Mouse (Mus musculus): ENCODE measurements at regions not wholly inside any gene's neighbourhood (a gene's known extent, or its start where the extent isn't known, plus 50 kb on each side); places are given as distances from the start of the nearest gene placed in this dataset.
"Not testable (repeated sequence)": the region's sequence is repeated elsewhere in the genome, so short reads cannot be mapped to it uniquely, and the experiment has no call there.

- DNase-seq = no peak
Observed at GRCm38 (mm10) chr13:60476366-60476765, 125.4 kb upstream of the Dapk1 start.

- DNase-seq = no peak
Observed at GRCm38 (mm10) chr13:60478301-60478700, 123.4 kb upstream of the Dapk1 start.

GRCm38 (mm10) chr13:60479043-60479861, 122.5 kb upstream of the Dapk1 start:
- DNase-seq = peak; percentile 56 to 74

GRCm38 (mm10) chr13:60479862-60480730, 121.7 kb upstream of the Dapk1 start:
- peak in 1 of 2 experiments; percentile 23 for DNase-seq

- peak; percentile 12 to 50 for DNase-seq
Observed at GRCm38 (mm10) chr13:60480731-60481431, 120.9 kb upstream of the Dapk1 start.

GRCm38 (mm10) chr13:60481451-60481850, 120.3 kb upstream of the Dapk1 start:
- not testable (repeated sequence) for DNase-seq

- DNase-seq = no peak
Observed at GRCm38 (mm10) chr13:60481946-60482345, 119.8 kb upstream of the Dapk1 start.

- DNase-seq = peak; percentile 88 to 92
Observed at GRCm38 (mm10) chr13:60486105-60486504, 115.6 kb upstream of the Dapk1 start.

GRCm38 (mm10) chr13:60486871-60487270, 114.9 kb upstream of the Dapk1 start:
- no peak for DNase-seq

- peak; percentile 67 to 70 for DNase-seq
Observed at GRCm38 (mm10) chr13:60488131-60488883, 113.4 kb upstream of the Dapk1 start.

- DNase-seq = no peak
Observed at GRCm38 (mm10) chr13:60488884-60489265, 112.9 kb upstream of the Dapk1 start.

- DNase-seq = no peak
Observed at GRCm38 (mm10) chr13:60491948-60492464, 109.7 kb upstream of the Dapk1 start.

GRCm38 (mm10) chr13:60493836-60494235, 107.9 kb upstream of the Dapk1 start:
- no peak for DNase-seq

GRCm38 (mm10) chr13:60497714-60498400, 103.9 kb upstream of the Dapk1 start:
- DNase-seq = peak in 1 of 2 experiments; percentile 34

- DNase-seq = peak in 1 of 2 experiments; percentile 42
Observed at GRCm38 (mm10) chr13:60504196-60504595, 97.6 kb upstream of the Dapk1 start.

- DNase-seq = no peak
Observed at GRCm38 (mm10) chr13:60507611-60508010, 94.1 kb upstream of the Dapk1 start.

- peak; percentile 72 to 78 for DNase-seq
Observed at GRCm38 (mm10) chr13:60508054-60508453, 93.7 kb upstream of the Dapk1 start.

GRCm38 (mm10) chr13:60508856-60509255, 92.9 kb upstream of the Dapk1 start:
- DNase-seq = no peak

- DNase-seq = no peak
Observed at GRCm38 (mm10) chr13:60511101-60511500, 90.6 kb upstream of the Dapk1 start.

- DNase-seq = no peak
Observed at GRCm38 (mm10) chr13:60511628-60512027, 90.1 kb upstream of the Dapk1 start.

- no peak for DNase-seq
Observed at GRCm38 (mm10) chr13:60513756-60514155, 88.0 kb upstream of the Dapk1 start.
